Mouse (Mus musculus): ENCODE data around the gene Golga1. TPM values are rescaled to one million over a fixed set of nuclear protein-coding genes. Genes with fewer than 3 reads are reported as not detected.

Gene Golga1
- polyA plus RNA-seq, 1 experiment: 129 TPM

GRCm38 (mm10) chr2:39001866-39002265 lies 63.5 kb downstream of the Golga1 start:
- Histone ChIP-seq H3K4me1 (ENCODE audit: control insufficient read depth, insufficient read depth, low read length) (peaks cover 15% of the 10 kb centered on the region), H3K4me3 (ENCODE audit: insufficient read depth, low read depth, low read length) (no peak overlapping the region), H3K27ac (ENCODE audit: insufficient read depth, low read depth, low read length) (no peak overlapping the region)
- TF ChIP-seq POLR2A (IDR thresholded peaks at IDR 0.05; ENCODE audit: insufficient read depth, low read depth, low read length) (no peak), CTCF (IDR thresholded peaks at IDR 0.05; ENCODE audit: insufficient read depth, low read depth, low read length) (no peak)
- 54% methylated on average over 3 of the region's 3 CpGs for WGBS

GRCm38 (mm10) chr2:39000587-39000919 lies 64.8 kb downstream of the Golga1 start:
- Histone ChIP-seq H3K4me3 (ENCODE audit: insufficient read depth, low read depth, low read length) (no peak overlapping the region), H3K27ac (ENCODE audit: insufficient read depth, low read depth, low read length) (no peak overlapping the region), H3K4me1 (ENCODE audit: control insufficient read depth, insufficient read depth, low read length) (peaks cover 15% of the 10 kb centered on the region)
- TF ChIP-seq POLR2A (IDR thresholded peaks at IDR 0.05; ENCODE audit: insufficient read depth, low read depth, low read length): no peak
- no peak for TF ChIP-seq CTCF (IDR thresholded peaks at IDR 0.05; ENCODE audit: insufficient read depth, low read depth, low read length)
- 81% methylated on average over 4 of the region's 4 CpGs for WGBS

- H3K4me3 ChIP-seq (ENCODE audit: insufficient read depth, low read depth, low read length): no peak overlapping the region
- peaks cover 15% of the 10 kb centered on the region for H3K4me1 ChIP-seq (ENCODE audit: control insufficient read depth, insufficient read depth, low read length)
- 68% methylated on average over 8 of the region's 8 CpGs for WGBS
- TF ChIP-seq POLR2A (IDR thresholded peaks at IDR 0.05; ENCODE audit: insufficient read depth, low read depth, low read length): no peak
- no peak for TF ChIP-seq CTCF (IDR thresholded peaks at IDR 0.05; ENCODE audit: insufficient read depth, low read depth, low read length)
- H3K27ac ChIP-seq (ENCODE audit: insufficient read depth, low read depth, low read length): no peak overlapping the region
These were observed 65.3 kb downstream of the Golga1 start for GRCm38 (mm10) chr2:38999910-39000586.

GRCm38 (mm10) chr2:38999381-38999780 lies 66.0 kb downstream of the Golga1 start:
- Histone ChIP-seq H3K4me3 (ENCODE audit: insufficient read depth, low read depth, low read length) (no peak overlapping the region), H3K4me1 (ENCODE audit: control insufficient read depth, insufficient read depth, low read length) (peaks cover 15% of the 10 kb centered on the region), H3K27ac (ENCODE audit: insufficient read depth, low read depth, low read length) (no peak overlapping the region)
- 60% methylated on average over 4 of the region's 4 CpGs for whole genome bisulfite sequencing
- TF ChIP-seq POLR2A (IDR thresholded peaks at IDR 0.05; ENCODE audit: insufficient read depth, low read depth, low read length): no peak
- TF ChIP-seq CTCF (IDR thresholded peaks at IDR 0.05; ENCODE audit: insufficient read depth, low read depth, low read length): no peak

- 13% methylated on average over 33 of the region's 33 CpGs for WGBS
- TF ChIP-seq POLR2A (IDR thresholded peaks at IDR 0.05; ENCODE audit: insufficient read depth, low read depth, low read length) (no peak), CTCF (IDR thresholded peaks at IDR 0.05; ENCODE audit: insufficient read depth, low read depth, low read length) (peak; percentile 99)
- Histone ChIP-seq H3K27ac (ENCODE audit: insufficient read depth, low read depth, low read length) (no peak within 1 kb of the TSS), H3K4me1 (ENCODE audit: control insufficient read depth, insufficient read depth, low read length) (peaks cover 6% of the 10 kb centered on the region; the same call in 1 of the 2 replicates), H3K4me3 (ENCODE audit: insufficient read depth, low read depth, low read length) (peak within 1 kb of the TSS; percentile 43)
These were observed 67.7 kb downstream of the Golga1 start, which contains the start of gene Wdr38 for GRCm38 (mm10) chr2:38997386-38998374. Gene Wdr38 (plus strand): TSS chr2:38997476.

GRCm38 (mm10) chr2:38992452-38992851 lies 72.9 kb downstream of the Golga1 start:
- 39% methylated on average over 4 of the region's 4 CpGs for WGBS
- H3K4me1 ChIP-seq (ENCODE audit: control insufficient read depth, insufficient read depth, low read length): no peaks in the 10 kb centered on the region
- no peak overlapping the region for H3K4me3 ChIP-seq (ENCODE audit: insufficient read depth, low read depth, low read length)
- TF ChIP-seq POLR2A (IDR thresholded peaks at IDR 0.05; ENCODE audit: insufficient read depth, low read depth, low read length) (no peak), CTCF (IDR thresholded peaks at IDR 0.05; ENCODE audit: insufficient read depth, low read depth, low read length) (no peak)
- no peak overlapping the region for H3K27ac ChIP-seq (ENCODE audit: insufficient read depth, low read depth, low read length)

GRCm38 (mm10) chr2:38992004-38992403 lies 73.3 kb downstream of the Golga1 start:
- WGBS: 82% methylated on average over 4 of the region's 4 CpGs
- Histone ChIP-seq H3K27ac (ENCODE audit: insufficient read depth, low read depth, low read length) (no peak overlapping the region), H3K4me1 (ENCODE audit: control insufficient read depth, insufficient read depth, low read length) (no peaks in the 10 kb centered on the region), H3K4me3 (ENCODE audit: insufficient read depth, low read depth, low read length) (no peak overlapping the region)
- no peak for TF ChIP-seq POLR2A (IDR thresholded peaks at IDR 0.05; ENCODE audit: insufficient read depth, low read depth, low read length)
- TF ChIP-seq CTCF (IDR thresholded peaks at IDR 0.05; ENCODE audit: insufficient read depth, low read depth, low read length): no peak

- Histone ChIP-seq H3K4me1 (ENCODE audit: control insufficient read depth, insufficient read depth, low read length) (no peaks in the 10 kb centered on the region; the same call in 1 of the 2 replicates), H3K4me3 (ENCODE audit: insufficient read depth, low read depth, low read length) (no peak overlapping the region), H3K27ac (ENCODE audit: insufficient read depth, low read depth, low read length) (no peak overlapping the region)
- 94% methylated on average over 2 of the region's 2 CpGs for WGBS
- TF ChIP-seq POLR2A (IDR thresholded peaks at IDR 0.05; ENCODE audit: insufficient read depth, low read depth, low read length) (no peak), CTCF (IDR thresholded peaks at IDR 0.05; ENCODE audit: insufficient read depth, low read depth, low read length) (no peak)
These were observed 76.4 kb downstream of the Golga1 start for GRCm38 (mm10) chr2:38988929-38989328.
